ENCODE assay signal across 14 mouse cellular contexts in the genomic region with DNA sequence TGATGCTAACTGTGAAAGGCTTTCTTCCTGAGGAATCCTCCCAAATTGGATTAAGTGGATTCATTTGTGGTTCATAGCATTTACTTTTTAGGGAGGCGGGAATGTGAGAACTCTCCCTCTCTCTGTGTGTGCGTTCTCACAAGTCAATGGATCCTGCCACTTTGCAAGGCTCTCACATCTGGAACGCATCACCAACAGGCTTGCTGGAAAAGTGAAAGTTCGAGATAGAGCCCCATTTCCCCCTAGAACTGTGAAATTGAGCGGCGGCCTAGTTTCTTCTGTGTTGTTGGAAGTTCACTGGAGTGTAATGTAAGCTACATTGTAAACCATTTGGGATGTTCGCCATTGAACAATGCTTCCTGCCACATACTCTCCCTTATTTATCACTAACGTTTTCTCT.
DNase-seq lines count a peak whose midpoint lies in the region; ATAC-seq lines count a peak whose summit lies in the region.
"Had no signal": no experiment of that assay in that cellular context is flagged by ENCODE, and none has a peak within 500 bp of the region (broad histone marks: within the 10 kb centered on the region; RNA-seq: fewer than 3 reads in every experiment).

No protein-coding gene starts in this region.

- H3K4me1 ChIP-seq in kidney, embryonic 16.5 days (ENCODE audit: insufficient read depth, low read length), result peaks cover 18% of the 10 kb centered on the region
- H3K4me1 ChIP-seq in limb, embryonic 10.5 days, result peaks cover 46% of the 10 kb centered on the region
- H3K4me1 ChIP-seq: liver, embryonic 15.5 days had no signal

- H3K27me3 ChIP-seq in kidney, embryonic 16.5 days (ENCODE audit: insufficient read depth, low read length), result no peaks in the 10 kb centered on the region
- H3K27me3 ChIP-seq in limb, embryonic 10.5 days (ENCODE audit: low read depth, poor library complexity, severe bottlenecking), result no peaks in the 10 kb centered on the region
- H3K27me3 ChIP-seq: hindbrain, embryonic 15.5 days; liver, embryonic 15.5 days had no signal

- 0 out of 2 replicates have a peak overlapping the region, but pooled peaks have one; percentile 38 for H3K27ac ChIP-seq in kidney, embryonic 16.5 days (ENCODE audit: low read length)
- peak overlapping the region; percentile 80 for H3K27ac ChIP-seq in limb, embryonic 10.5 days
- H3K27ac ChIP-seq: heart, embryonic 13.5 days; hindbrain, embryonic 15.5 days; liver, embryonic 15.5 days had no signal

- no peak overlapping the region for H3K4me2 ChIP-seq in kidney, embryonic 16.5 days (replicated peaks; ENCODE audit: low read depth, low read length)
- H3K4me2 ChIP-seq: heart, embryonic 13.5 days; hindbrain, embryonic 15.5 days; liver, embryonic 15.5 days had no signal

- no peak for DNase-seq in kidney, adult 18-20 months
- peak; percentile 15 for DNase-seq in Muller cell, postnatal 12 days (ENCODE audit: inconsistent ontology term)
- peak; percentile 80 for DNase-seq in embryo, embryonic 11 days
- peak; percentile 73 for DNase-seq in limb, embryonic 10.5 days (ENCODE audit: low spot score)
- DNase-seq in gastrocnemius, postnatal 10 days, result no peak
- no peak for DNase-seq in cerebellum, postnatal 10 days
- no peak for DNase-seq in adrenal gland, postnatal 4 days (ENCODE audit: low spot score in 2 of 2)
- DNase-seq: adrenal gland, postnatal 10 days; forebrain, postnatal 0 days; gastrocnemius, postnatal 36 days had no signal

- H3K4me3 ChIP-seq in kidney, embryonic 16.5 days (ENCODE audit: low read length), result no peak overlapping the region
- H3K4me3 ChIP-seq in limb, embryonic 10.5 days, result no peak overlapping the region
- H3K4me3 ChIP-seq: heart, embryonic 13.5 days; hindbrain, embryonic 15.5 days; liver, embryonic 15.5 days had no signal

- peak; percentile 50; the same call in 1 of the 2 replicates for ATAC-seq in kidney, embryonic 16.5 days (ENCODE audit: low FRiP score, low TSS enrichment)
- ATAC-seq: forebrain, postnatal 0 days had no signal

- no peak overlapping the region for H3K9ac ChIP-seq in kidney, embryonic 16.5 days (replicated peaks; ENCODE audit: low read length)
- H3K9ac ChIP-seq: forebrain, postnatal 0 days; heart, embryonic 13.5 days; hindbrain, embryonic 15.5 days; liver, embryonic 15.5 days had no signal

- H3K36me3 ChIP-seq in kidney, embryonic 16.5 days (ENCODE audit: insufficient read depth, low read length), result no peaks in the 10 kb centered on the region
- no peaks in the 10 kb centered on the region for H3K36me3 ChIP-seq in limb, embryonic 10.5 days
- H3K36me3 ChIP-seq: heart, embryonic 13.5 days; hindbrain, embryonic 15.5 days; liver, embryonic 15.5 days had no signal

- 44% methylated on average over 8 of the region's 8 CpGs for WGBS in kidney, embryonic 16.5 days
- WGBS in limb, embryonic 10.5 days, result 20% methylated on average over 8 of the region's 8 CpGs

- no peaks in the 10 kb centered on the region for H3K9me3 ChIP-seq in kidney, embryonic 16.5 days (ENCODE audit: low read length)
- H3K9me3 ChIP-seq in limb, embryonic 10.5 days (replicated peaks), result no peaks in the 10 kb centered on the region
- H3K9me3 ChIP-seq: heart, embryonic 13.5 days; hindbrain, embryonic 15.5 days; liver, embryonic 15.5 days had no signal

Comparison
In these comparisons a context has a peak if more than half of its experiments do, and no peak if none do; other contexts are left out.
1. DNase-seq: peak in Muller cell, postnatal 12 days (single experiment), embryo, embryonic 11 days (single experiment) and limb, embryonic 10.5 days (single experiment); none in kidney, adult 18-20 months (single experiment), gastrocnemius, postnatal 10 days (single experiment), cerebellum, postnatal 10 days (0 of 2) and adrenal gland, postnatal 4 days (0 of 2).